Mouse (Mus musculus) midbrain, embryonic 10.5 days (tissue): ENCODE data around the gene Ripor1. TPM values are rescaled to one million over a fixed set of nuclear protein-coding genes. Genes with fewer than 3 reads are reported as not detected.
"Not testable (repeated sequence)": the region's sequence is repeated elsewhere in the genome, so short reads cannot be mapped to it uniquely, and the experiment has no call there.

Experiments
- DNase-seq: peaks from one replicate; pipeline ENCODE4 v3.0.0-alpha.2; 2017; ENCODE audit warnings: low spot score
- H3K27ac ChIP-seq: fragments of 300-500 bp; sonication (generic); replicated peaks from 2 replicates; pipeline ENCODE4 v1.5.1; 2016; ENCODE audit warnings: mild to moderate bottlenecking
- H3K27me3 ChIP-seq: fragments of 300-500 bp; sonication (generic); 2 replicates; pipeline ENCODE4 v1.6.1; 2016; ENCODE audit warnings: low read depth, mild to moderate bottlenecking; ENCODE audit not compliant: poor library complexity, severe bottlenecking
- H3K36me3 ChIP-seq: fragments of 300-500 bp; sonication (generic); 2 replicates; pipeline ENCODE4 v1.6.1; 2016; ENCODE audit warnings: mild to moderate bottlenecking, moderate library complexity
- H3K4me1 ChIP-seq: fragments of 300-500 bp; sonication (generic); 2 replicates; pipeline ENCODE4 v1.6.1; 2016
- H3K4me3 ChIP-seq: fragments of 300-500 bp; sonication (generic); 2 replicates; pipeline ENCODE4 v1.5.1; 2016; ENCODE audit warnings: mild to moderate bottlenecking, moderate library complexity
- H3K9me3 ChIP-seq: fragments of 300-500 bp; sonication (generic); replicated peaks from 2 replicates; pipeline ENCODE4 v1.6.1; 2016; ENCODE audit warnings: mild to moderate bottlenecking
- WGBS: fragments of 180-500 bp; shearing (Covaris S2); methylation state at CpG from one replicate; pipeline ENCODE4 v1.1.7; 2016; 5-methylcytosine and 5-hydroxymethylcytosine counted together
- polyA plus RNA-seq: library from polyadenylated mRNA; unstranded; fragments of >200 nt; fragmentation: Nextera tagmentation; extraction: Ambion mirVana; gene quantifications from 2 replicates; pipeline ENCODE4 v1.2.1, GENCODE M21; 2016

Ripor1 gene
- polyA plus RNA-seq, result 15.9 and 20.0 TPM in 2 replicates

DNA sequence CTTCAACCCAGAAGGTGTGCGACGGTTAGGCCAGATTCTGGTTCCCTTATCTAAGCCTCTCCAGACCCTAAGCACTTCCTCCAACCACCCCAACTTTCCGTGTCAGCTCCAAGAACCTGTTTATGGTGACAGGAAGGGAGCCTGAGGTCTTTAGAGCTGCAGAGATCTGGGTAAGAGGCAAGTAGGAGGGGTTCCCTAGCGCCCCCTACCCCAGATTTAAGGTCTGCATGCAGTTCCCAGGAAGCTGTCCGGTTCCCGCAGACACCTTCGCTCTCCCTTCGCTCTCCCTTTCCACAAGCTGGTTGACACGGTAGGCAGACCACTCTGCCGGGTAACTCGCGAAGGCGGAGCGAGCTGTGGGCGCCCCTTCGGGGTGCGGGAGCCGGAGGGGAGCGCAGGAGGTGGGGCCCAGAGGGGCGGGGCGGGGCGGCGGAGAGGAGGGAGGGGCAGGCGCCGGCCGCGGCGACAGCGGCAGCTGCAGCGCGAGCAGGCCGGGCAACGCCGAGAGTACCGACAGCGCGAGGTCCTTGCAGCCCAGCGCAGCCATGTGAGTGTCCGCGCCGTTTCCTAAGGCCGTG, at the start of gene Ripor1:
Gene Ripor1, plus strand, starts transcription at position 452 of the 578 bp plus-strand sequence.
- no peaks in the 10 kb centered on the region for H3K36me3 ChIP-seq
- 0% methylated on average over 37 of the region's 42 CpGs for WGBS

DNA sequence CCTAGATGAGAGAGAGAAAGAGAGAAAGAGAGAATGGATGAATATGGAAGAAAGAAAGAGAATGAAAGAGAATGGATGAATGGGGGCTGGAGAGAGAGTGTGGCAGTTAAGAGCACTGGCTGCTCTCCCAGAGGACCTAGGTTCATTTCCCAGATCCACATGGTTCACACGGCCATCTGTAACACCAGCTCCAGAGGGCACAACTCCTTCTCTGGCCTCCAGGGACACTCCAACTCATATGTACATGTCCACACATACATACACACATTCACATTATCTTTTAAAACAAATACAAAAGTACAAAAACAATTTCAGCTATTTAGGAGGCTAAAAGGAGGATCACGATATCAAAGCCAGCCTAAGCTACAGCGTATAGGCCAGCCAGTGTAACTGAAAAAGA, 42.2 kb upstream of the Ripor1 start:
- H3K27me3 ChIP-seq, result peaks cover 8% of the 10 kb centered on the region
- H3K9me3 ChIP-seq, result no peaks in the 10 kb centered on the region
- WGBS, result 88% methylated on average over 3 of the region's 3 CpGs
- H3K27ac ChIP-seq, result no peak overlapping the region
- peaks cover 30% of the 10 kb centered on the region for H3K4me1 ChIP-seq
- no peak for DNase-seq
- H3K36me3 ChIP-seq, result peaks cover 8% of the 10 kb centered on the region; the same call in 1 of the 2 replicates
- H3K4me3 ChIP-seq, result no peak overlapping the region

More for the DNA sequence above, at the start of gene Ripor1:
- DNase-seq, result peak; percentile 86
- Histone ChIP-seq H3K27me3 (peaks cover 13% of the 10 kb centered on the region), H3K4me3 (peak within 1 kb of the TSS; percentile 67), H3K9me3 (no peaks in the 10 kb centered on the region), H3K27ac (peak within 1 kb of the TSS; percentile 90), H3K4me1 (peaks cover 34% of the 10 kb centered on the region)

DNA sequence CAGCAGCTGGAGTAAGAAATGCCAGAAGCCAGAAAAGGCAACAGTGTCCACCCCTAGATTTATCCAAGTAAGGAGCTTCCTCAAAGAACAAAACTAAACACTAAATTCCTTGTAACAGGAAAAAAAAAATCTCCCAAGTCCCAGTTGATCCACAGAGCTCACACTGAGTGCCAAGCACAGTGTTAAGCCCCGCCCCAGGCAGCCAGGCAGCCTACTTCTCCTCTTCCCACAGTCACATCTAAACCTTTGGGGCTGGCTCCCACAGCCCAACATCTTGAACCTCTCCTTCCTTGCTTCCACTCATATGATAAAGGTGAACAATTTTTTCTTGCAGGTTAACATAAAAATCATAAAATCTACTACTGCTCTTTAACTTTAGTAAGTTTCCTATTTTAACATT, 41.2 kb upstream of the Ripor1 start:
- DNase-seq, result no peak
- Histone ChIP-seq H3K27me3 (peaks cover 8% of the 10 kb centered on the region), H3K36me3 (peaks cover 8% of the 10 kb centered on the region; the same call in 1 of the 2 replicates), H3K4me3 (no peak overlapping the region), H3K9me3 (no peaks in the 10 kb centered on the region), H3K27ac (no peak overlapping the region), H3K4me1 (peaks cover 30% of the 10 kb centered on the region)
- 89% methylated on average over 1 of the region's 1 CpGs for WGBS

DNA sequence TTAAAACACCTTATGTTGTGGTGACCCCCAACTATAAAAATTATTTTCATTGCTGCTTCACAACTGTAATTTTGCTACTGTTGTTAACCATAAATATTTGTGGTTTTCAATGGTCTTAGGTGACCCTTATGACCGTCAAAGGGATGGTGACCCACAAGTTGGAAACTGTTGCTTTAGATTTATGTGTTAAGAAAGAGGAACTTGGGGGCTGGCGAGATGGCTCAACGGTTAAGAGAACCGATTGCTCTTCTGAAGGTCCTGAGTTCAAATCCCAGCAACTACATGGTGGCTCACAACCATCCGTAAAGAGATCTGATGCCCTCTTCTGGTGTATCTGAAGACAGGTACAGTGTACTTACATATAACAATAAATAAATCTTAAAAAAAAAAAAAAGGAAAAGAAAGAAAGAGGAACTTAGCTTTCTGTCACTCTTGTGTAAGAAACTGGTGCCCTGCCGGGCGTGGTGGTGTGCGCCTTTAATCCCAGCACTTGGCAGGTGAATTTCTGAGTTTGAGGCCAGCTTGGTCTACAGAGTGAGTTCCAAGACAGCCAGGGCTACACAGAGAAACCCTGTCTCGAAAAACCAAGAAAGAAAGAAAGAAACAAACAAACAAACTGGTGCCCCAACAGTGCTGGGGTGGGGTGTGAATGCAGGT, 40.4 kb upstream of the Ripor1 start:
- peaks cover 30% of the 10 kb centered on the region for H3K4me1 ChIP-seq

DNA sequence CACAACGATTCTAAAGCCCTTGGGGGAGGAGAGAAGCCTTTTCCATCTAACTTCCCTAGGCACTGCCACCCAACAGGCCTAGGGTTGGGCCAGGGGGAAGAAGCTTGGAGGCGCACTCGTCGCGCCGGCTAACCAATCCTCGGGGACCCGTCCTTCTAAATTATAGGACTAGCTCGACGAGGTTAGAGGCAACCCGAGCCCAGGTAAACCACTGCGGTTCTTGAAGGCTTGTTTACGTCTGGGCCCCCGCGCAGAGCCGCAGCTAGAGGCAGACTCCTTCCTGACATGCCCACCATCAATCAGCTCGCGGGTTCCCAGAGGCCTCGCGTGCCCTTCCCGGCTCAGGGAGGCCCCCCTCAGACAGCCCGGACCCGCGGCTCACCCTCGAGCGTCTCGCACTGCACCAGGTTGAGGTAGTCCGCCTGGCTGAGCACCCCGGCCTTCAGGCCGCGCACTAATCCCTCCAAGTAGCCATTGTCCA, 39.6 kb upstream of the Ripor1 start:
- under 1% methylated on average over 31 of the region's 31 CpGs for WGBS
- peaks cover 8% of the 10 kb centered on the region for H3K27me3 ChIP-seq
- no peak for DNase-seq
- H3K9me3 ChIP-seq, result no peaks in the 10 kb centered on the region
- peak overlapping the region; percentile 83 for H3K27ac ChIP-seq
- peak overlapping the region; percentile 93 for H3K4me3 ChIP-seq
- peaks cover 30% of the 10 kb centered on the region for H3K4me1 ChIP-seq
- H3K36me3 ChIP-seq, result 0 out of 2 replicates have a peak, but pooled peaks cover 3% of the 10 kb centered on the region

More for the DNA sequence above, 40.4 kb upstream of the Ripor1 start:
- 86% methylated on average over 9 of the region's 9 CpGs for WGBS
- H3K27ac ChIP-seq, H3K27me3 ChIP-seq, DNase-seq, H3K36me3 ChIP-seq, H3K9me3 ChIP-seq: not testable (repeated sequence)
- peak overlapping the region; percentile 93 for H3K4me3 ChIP-seq

DNA sequence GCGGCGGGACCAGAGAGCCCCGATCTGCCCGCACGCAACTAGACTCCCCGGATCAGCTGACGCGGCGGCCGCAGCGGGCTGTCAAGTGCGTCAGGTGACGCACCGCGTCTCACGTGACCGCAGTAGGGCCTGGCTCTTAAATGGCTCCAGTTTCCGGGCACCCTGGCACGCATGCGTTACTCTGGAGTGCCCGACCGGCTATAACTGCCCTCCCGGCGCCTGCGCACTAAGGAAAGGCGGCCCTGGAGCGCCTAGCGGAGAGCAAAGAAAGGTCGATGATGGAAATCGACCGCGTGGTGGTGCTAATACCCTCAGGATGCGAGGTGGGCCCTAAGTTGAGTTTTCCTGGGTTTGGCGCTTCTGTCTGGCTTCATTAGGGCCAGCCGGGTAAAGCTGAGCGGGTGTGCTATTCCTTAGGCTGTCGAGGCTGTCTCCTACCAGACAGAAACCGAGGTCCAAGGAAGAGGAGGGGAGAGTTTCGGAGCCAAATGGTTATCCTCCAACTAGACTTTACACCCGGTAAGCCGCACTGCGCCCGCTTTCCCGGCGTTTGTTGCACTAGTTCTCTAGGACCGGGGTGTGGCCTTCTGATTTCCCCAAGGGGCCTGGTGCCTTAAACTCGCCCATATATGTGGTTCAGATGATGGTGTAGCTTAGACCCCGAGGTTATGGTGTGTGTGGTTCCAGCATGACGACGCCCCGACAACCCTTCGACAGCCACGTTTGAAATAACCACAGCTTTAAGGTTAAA, 38.9 kb upstream of the Ripor1 start, which contains the start of gene Atp6v0d1:
Gene Atp6v0d1, minus strand, starts transcription at position 96 of the 751 bp plus-strand sequence.
- 0 out of 2 replicates have a peak, but pooled peaks cover 3% of the 10 kb centered on the region for H3K36me3 ChIP-seq
- H3K27ac ChIP-seq, result peak within 1 kb of the TSS; percentile 83
- no peaks in the 10 kb centered on the region for H3K9me3 ChIP-seq
- H3K4me3 ChIP-seq, result peak within 1 kb of the TSS; percentile 93
- peaks cover 8% of the 10 kb centered on the region for H3K27me3 ChIP-seq
- peaks cover 30% of the 10 kb centered on the region for H3K4me1 ChIP-seq
- 4% methylated on average over 53 of the region's 53 CpGs for WGBS
- peak; percentile 100 for DNase-seq

DNA sequence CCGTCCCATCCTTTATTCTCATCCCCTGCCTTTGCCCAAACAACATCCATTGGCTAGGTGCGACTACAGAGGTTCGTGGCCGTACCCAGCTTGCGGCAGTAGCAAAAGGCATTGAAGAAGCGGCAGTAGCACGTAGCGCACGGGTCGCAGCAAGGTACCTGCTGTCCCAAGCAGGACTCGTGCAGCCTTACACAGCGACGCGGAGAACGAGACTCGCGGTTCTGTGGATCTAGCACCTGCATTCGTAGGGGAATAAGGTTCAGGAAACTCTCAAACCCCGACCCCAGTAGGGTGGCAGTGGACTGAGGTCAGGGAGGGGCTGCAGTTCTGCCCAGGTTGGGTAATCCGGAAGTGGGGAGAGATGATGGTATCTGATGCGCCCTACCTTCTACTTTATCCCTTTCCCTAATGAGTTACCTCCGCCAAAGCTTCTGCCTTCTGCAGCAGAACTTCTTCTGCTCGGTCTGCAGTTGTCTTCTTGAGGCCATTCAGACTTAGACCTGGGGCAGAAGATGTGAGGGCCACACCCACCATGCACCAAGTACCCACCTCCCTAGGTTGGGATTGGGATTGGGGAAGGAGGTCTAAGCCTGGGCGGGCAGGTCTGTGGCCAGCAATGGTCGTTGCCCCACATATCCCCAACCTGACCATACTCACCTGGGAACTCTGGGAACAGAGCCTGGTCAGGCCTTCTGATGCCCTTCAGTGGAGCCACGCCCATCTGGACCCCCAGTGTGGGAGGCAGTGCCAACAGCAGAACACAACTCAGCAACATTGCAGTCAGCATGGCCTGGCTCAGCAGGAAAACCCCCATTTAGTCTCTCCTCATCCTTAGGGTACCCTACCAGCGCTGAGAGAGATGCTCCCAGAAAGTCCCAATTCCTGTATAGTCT, 38.1 kb upstream of the Ripor1 start:
- H3K27ac ChIP-seq, result peak overlapping the region; percentile 83
- H3K27me3 ChIP-seq, result peaks cover 8% of the 10 kb centered on the region
- H3K4me3 ChIP-seq, result peak overlapping the region; percentile 93
- H3K9me3 ChIP-seq, result no peaks in the 10 kb centered on the region
- peaks cover 30% of the 10 kb centered on the region for H3K4me1 ChIP-seq
- 0 out of 2 replicates have a peak, but pooled peaks cover 3% of the 10 kb centered on the region for H3K36me3 ChIP-seq
- 31% methylated on average over 27 of the region's 27 CpGs for WGBS
- no peak for DNase-seq

DNA sequence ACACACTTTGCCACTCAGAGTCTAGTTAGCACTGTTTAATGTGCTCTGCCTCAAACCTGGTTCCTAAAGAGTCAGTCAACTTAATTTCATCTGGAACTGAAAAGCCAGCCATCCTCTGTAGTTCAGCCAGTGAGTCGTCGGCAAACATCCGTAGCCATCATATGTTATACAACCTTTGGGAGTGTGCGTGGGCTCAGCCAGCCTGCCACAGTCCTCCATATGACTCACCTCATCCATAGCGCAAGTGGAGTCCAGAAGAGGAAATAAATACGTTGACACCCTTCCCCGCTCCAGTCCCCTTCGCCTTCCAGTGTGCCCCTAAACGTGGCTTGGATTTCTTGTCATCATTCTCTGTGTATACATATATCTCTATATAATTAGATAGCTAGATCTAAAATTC, 33.2 kb upstream of the Ripor1 start:
- H3K9me3 ChIP-seq, result no peaks in the 10 kb centered on the region
- peaks cover 6% of the 10 kb centered on the region for H3K4me1 ChIP-seq
- no peak for DNase-seq
- H3K4me3 ChIP-seq, result no peak overlapping the region
- H3K27me3 ChIP-seq, result peaks cover 8% of the 10 kb centered on the region
- no peak overlapping the region for H3K27ac ChIP-seq
- 91% methylated on average over 9 of the region's 9 CpGs for WGBS
- H3K36me3 ChIP-seq, result no peaks in the 10 kb centered on the region

DNA sequence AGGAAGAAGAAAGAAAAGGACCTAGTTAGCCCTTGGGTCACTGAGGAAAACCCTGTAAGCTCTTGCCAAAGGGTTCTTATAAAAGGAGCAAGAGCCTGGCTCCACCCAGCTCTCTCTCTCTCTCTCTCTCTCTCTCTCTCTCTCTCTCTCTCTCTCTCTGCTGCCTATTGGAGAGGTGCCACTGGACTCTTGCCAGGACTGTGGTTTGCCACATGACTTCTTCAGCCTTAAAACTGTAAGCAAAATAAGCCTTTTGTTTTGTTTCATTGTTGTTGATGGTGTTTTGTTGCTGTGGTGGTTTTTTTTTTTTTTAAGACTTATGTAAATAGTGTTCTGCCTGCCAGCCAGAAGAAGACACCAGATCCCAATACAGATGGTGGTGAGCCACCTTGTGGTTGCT, 31.6 kb upstream of the Ripor1 start:
- H3K36me3 ChIP-seq, result no peaks in the 10 kb centered on the region
- H3K27me3 ChIP-seq, result no peaks in the 10 kb centered on the region
- H3K4me3 ChIP-seq, result no peak overlapping the region
- H3K4me1 ChIP-seq, result no peaks in the 10 kb centered on the region
- H3K9me3 ChIP-seq, result no peaks in the 10 kb centered on the region
- no peak for DNase-seq
- no peak overlapping the region for H3K27ac ChIP-seq

DNA sequence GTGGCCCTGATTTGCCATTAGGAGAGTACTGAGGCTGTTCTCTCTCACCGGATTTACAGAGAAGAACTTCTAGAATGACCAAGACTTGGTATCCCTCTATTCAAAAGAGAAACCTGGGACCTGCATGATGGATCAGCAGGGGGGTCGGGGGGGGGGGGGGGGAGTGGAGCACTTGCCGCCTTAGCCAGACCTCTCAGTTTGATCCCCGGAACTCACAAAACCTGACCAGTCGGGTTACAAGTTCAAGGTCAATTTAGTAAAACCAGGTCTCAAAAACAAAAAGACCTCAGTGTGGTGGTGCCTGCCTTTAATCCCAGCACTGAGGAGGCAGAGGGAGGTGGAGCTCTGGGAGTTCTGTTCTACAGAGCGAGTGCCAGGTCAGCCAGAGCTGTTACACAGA, 30.3 kb upstream of the Ripor1 start:
- WGBS, result 49% methylated on average over 6 of the region's 6 CpGs
- no peak for DNase-seq
- H3K27me3 ChIP-seq, result no peaks in the 10 kb centered on the region
- no peaks in the 10 kb centered on the region for H3K36me3 ChIP-seq
- no peaks in the 10 kb centered on the region for H3K4me1 ChIP-seq
- H3K4me3 ChIP-seq, result no peak overlapping the region
- no peaks in the 10 kb centered on the region for H3K9me3 ChIP-seq
- no peak overlapping the region for H3K27ac ChIP-seq

DNA sequence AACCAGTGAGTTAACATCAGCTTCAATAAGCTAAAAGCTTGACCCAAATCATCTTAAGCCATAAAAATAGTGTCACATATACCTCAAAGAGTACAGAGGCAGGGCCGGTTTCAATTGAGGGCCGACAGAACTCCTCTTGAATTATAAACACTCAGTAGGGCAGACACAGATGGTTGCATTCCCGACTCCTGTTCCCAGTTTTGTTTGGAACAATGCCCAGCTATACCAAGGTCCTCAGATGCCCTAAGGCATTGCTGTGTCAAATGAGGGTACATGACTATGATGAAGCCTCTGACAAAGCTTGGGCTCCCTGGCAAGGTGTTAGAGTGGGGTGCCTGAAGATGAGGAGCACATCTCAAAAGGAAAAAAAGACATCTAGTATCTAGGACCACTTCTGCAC, 29.5 kb upstream of the Ripor1 start:
- Histone ChIP-seq H3K4me3 (no peak overlapping the region), H3K27me3 (no peaks in the 10 kb centered on the region), H3K9me3 (no peaks in the 10 kb centered on the region), H3K36me3 (no peaks in the 10 kb centered on the region), H3K27ac (no peak overlapping the region), H3K4me1 (no peaks in the 10 kb centered on the region)
- DNase-seq, result no peak
- 85% methylated on average over 3 of the region's 3 CpGs for WGBS

DNA sequence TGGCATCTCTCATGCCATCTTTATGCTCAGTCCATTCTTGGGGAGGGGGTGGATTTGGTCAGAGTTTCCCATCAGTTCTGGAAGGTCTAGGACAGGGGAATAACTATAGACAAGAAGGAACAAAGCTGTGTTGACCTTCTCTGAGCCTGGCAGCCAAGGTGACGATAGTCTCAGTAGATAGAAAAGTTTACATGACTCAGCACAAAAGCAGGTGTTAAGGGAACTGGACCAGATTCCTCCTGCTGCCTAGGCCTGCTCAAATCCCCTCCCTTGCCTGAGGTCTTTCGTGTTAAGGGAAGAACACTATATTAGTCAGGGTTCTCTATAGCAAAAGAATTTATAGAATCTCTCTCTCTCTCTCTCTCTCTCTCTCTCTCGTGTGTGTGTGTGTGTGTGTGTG, 25.3 kb upstream of the Ripor1 start:
- no peaks in the 10 kb centered on the region for H3K9me3 ChIP-seq
- 71% methylated on average over 3 of the region's 3 CpGs for WGBS
- H3K27ac ChIP-seq, result no peak overlapping the region
- no peaks in the 10 kb centered on the region for H3K4me1 ChIP-seq
- H3K36me3 ChIP-seq, result no peaks in the 10 kb centered on the region
- no peak overlapping the region for H3K4me3 ChIP-seq
- DNase-seq, result no peak
- H3K27me3 ChIP-seq, result no peaks in the 10 kb centered on the region
